Mouse (Mus musculus): Measurements from ENCODE around the gene Strn3. TPM values are rescaled to one million over a fixed set of nuclear protein-coding genes. Genes with fewer than 3 reads are reported as not detected.

The Strn3 gene
- 60.4 and 70.1 TPM in 2 replicates for polyA plus RNA-seq (2016; fragmentation: Nextera tagmentation; extraction: Ambion mirVana)

DNA sequence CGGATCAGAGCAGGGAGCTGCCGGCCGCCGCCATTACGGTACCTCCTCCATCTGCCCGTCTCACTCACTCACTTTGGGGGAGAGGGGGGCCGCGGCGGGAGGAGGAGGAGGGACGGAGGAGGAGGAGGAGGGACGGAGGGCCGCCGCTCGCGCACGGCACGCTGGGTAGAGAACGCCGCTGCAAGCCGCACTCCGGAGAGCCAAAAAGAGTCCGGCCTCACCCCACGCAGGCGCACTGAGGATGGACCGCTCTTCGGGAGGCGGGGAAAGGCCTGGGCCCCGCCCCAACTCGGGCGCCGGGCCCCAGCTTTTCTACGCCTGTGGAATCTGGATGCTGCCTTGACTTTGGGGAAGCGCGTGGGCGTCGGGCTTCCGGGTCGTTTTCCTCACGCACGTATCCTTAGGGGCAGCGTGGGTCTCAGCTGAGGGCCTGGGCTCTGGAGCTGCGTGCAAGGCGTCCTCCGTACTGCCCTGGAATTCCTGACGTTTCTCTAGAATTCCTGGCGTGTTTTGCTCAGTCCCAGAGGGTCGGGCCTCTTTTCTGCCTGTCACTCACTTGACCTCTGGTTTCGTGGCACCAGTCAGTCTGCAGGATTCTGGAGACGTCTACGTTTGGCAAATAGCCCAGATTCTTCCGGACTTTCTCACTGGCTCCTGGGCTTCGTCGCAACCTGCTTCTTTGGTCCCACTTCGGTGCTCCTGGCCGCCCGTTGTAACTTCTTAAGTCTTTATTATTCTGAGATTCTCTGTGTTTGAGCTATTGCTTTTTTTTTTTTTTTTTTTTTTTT is at the start of gene Strn3:
Strn3 (minus strand) TSS at position 53 of the 788 bp plus-strand sequence.
- peak within 1 kb of the TSS; percentile 99 for H3K9ac ChIP-seq (replicated peaks)
- no peaks in the 10 kb centered on the region for H3K9me3 ChIP-seq
- H3K27ac ChIP-seq (replicated peaks) = peak within 1 kb of the TSS; percentile 100
- no peaks in the 10 kb centered on the region for H3K36me3 ChIP-seq
- ATAC-seq (ENCODE audit: low FRiP score, low read depth) = peak; percentile 94
- H3K27me3 ChIP-seq = no peaks in the 10 kb centered on the region
- H3K4me2 ChIP-seq (replicated peaks) = peak within 1 kb of the TSS; percentile 64
- H3K4me1 ChIP-seq = peaks cover 9% of the 10 kb centered on the region
- WGBS = under 1% methylated on average over 53 of the region's 56 CpGs
- peak within 1 kb of the TSS; percentile 94 for H3K4me3 ChIP-seq

DNA sequence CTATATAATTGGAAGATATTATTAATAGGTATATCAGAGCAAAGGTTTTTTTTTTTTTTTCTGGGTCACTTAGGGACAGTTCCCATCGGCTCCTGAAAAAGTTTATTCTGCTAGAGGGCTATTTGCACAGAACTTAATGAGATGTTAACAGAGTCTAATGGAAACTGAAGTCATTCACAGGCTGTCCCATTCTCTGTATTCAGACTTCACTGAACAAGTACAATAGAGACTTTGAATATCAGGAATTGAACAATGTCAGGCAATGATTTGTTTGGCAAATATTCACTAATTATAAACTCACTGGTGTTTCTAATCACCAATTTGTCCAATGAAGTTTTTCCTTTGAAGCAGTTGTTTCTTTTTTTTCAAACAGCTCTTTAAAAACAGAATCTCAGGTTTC is 45.1 kb upstream of the Strn3 start:
- peaks cover 3% of the 10 kb centered on the region; the same call in 1 of the 2 replicates for H3K4me1 ChIP-seq
- no peaks in the 10 kb centered on the region for H3K27me3 ChIP-seq
- no peak overlapping the region for H3K9ac ChIP-seq (replicated peaks)
- no peaks in the 10 kb centered on the region for H3K9me3 ChIP-seq
- no peak overlapping the region for H3K4me2 ChIP-seq (replicated peaks)
- no peak overlapping the region for H3K4me3 ChIP-seq
- WGBS = 28% methylated on average over 1 of the region's 1 CpGs
- H3K27ac ChIP-seq (replicated peaks) = no peak overlapping the region
- peaks cover 4% of the 10 kb centered on the region for H3K36me3 ChIP-seq
- ATAC-seq (ENCODE audit: low FRiP score, low read depth) = no peak

DNA sequence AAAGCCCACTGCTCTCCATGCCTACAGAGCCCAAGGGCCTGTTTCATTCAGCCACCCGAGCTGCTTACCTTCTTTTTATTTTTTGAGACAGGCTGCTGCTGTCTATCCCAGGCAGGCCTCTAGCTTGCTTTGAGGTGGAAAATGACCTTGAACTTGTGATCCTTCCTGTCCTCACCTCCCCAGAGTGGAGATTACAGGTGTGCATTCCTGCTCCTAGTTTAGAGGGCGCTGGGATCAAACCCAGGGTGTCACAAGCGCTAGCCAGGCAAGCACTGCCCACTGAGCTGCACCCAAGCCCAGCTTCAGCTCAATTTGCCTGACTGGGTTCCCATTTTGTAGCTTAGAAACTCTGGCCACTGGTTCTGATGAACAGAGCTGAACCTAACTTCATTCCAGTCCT is 44.7 kb upstream of the Strn3 start:
- Histone ChIP-seq H3K9me3 (no peaks in the 10 kb centered on the region), H3K36me3 (no peaks in the 10 kb centered on the region), H3K9ac (replicated peaks) (no peak overlapping the region), H3K4me1 (peaks cover 3% of the 10 kb centered on the region; the same call in 1 of the 2 replicates), H3K27me3 (no peaks in the 10 kb centered on the region), H3K4me3 (no peak overlapping the region), H3K4me2 (replicated peaks) (no peak overlapping the region), H3K27ac (replicated peaks) (0 out of 2 replicates have a peak overlapping the region, but pooled peaks have one; percentile 30)
- 62% methylated on average over 3 of the region's 3 CpGs for WGBS
- no peak for ATAC-seq (ENCODE audit: low FRiP score, low read depth)

DNA sequence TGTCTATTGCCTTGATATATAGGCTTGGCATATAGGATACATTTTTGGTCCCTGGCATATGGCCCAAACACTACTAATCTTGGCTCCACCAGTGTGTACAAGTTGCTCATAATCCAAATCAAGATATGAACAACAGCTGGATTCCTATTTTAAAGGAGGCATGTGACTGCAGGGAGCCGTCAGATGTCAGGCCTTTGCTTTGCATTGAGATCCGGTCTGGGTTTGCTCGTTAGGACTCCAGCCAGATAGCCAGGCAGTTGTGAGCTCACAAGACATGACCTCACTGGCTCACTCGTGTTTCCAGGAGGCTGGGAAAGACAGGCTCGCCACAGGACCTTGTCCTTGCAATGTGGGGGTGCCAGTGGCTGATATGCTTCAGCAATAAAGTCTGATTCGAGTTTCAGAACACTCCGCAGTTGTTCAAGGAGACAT is 44.2 kb upstream of the Strn3 start:
- 72% methylated on average over 7 of the region's 7 CpGs for WGBS
- Histone ChIP-seq H3K36me3 (peaks cover 3% of the 10 kb centered on the region; the same call in 1 of the 2 replicates), H3K27me3 (no peaks in the 10 kb centered on the region), H3K9ac (replicated peaks) (no peak overlapping the region), H3K27ac (replicated peaks) (no peak overlapping the region), H3K4me2 (replicated peaks) (no peak overlapping the region), H3K4me1 (peaks cover 3% of the 10 kb centered on the region; the same call in 1 of the 2 replicates), H3K9me3 (no peaks in the 10 kb centered on the region), H3K4me3 (no peak overlapping the region)
- no peak for ATAC-seq (ENCODE audit: low FRiP score, low read depth)

DNA sequence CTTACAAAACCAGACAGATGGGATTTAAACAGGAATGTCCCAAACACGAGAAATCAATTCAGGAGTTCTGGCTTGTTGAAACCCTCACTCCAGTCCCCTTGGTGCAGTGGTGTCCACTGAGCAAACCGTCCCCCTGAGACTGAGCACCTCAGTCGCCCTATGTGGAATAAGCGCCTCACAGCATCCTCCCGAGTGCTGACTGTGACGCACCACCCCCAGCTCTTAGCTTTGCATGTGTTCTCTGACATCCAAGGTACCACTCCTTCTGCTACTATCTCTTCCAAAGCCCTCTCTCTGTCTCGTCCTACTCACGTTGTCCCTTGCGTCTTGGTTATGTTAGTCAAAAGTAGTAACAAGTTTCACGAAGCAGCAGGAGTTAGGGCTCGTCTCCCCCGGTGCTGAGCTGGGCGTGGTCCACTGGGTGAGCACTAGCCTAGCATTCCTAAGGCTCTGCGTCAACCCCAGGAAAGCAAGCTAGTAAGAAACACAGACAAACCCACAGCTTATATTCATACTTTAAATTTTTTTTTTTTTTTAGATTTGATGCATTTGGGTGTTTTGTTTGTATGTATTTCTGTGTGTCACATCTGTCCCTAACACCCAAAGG is 43.0 kb upstream of the Strn3 start:
- H3K4me3 ChIP-seq = no peak overlapping the region
- no peak for ATAC-seq (ENCODE audit: low FRiP score, low read depth)
- H3K36me3 ChIP-seq = peaks cover 7% of the 10 kb centered on the region; the same call in 1 of the 2 replicates
- 82% methylated on average over 14 of the region's 14 CpGs for WGBS
- peaks cover 3% of the 10 kb centered on the region; the same call in 1 of the 2 replicates for H3K4me1 ChIP-seq
- no peak overlapping the region for H3K9ac ChIP-seq (replicated peaks)
- H3K9me3 ChIP-seq = no peaks in the 10 kb centered on the region
- H3K4me2 ChIP-seq (replicated peaks) = no peak overlapping the region
- no peaks in the 10 kb centered on the region for H3K27me3 ChIP-seq
- no peak overlapping the region for H3K27ac ChIP-seq (replicated peaks)

DNA sequence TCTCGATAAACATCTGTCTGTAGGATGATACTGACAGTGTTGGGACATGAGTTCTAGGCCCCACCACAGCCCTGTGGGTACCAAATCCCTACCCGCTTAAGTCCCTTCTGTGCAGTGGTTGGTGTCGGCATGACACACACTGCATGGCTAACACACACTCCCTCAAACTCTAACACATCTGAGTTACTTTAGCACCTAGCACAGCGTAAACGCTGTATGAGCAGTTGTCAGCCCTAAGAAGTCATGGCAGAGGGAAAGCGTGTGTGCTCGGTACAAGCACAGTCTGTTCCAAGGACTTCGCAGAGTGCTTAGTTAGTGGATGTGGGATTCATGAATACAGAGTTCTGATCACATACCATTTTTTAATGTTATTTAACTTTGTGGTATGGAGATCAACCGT is 38.1 kb upstream of the Strn3 start:
- no peaks in the 10 kb centered on the region for H3K9me3 ChIP-seq
- no peak for ATAC-seq (ENCODE audit: low FRiP score, low read depth)
- no peak overlapping the region for H3K9ac ChIP-seq (replicated peaks)
- WGBS = 95% methylated on average over 9 of the region's 9 CpGs
- no peak overlapping the region for H3K4me3 ChIP-seq
- peaks cover 10% of the 10 kb centered on the region for H3K36me3 ChIP-seq
- H3K4me1 ChIP-seq = no peaks in the 10 kb centered on the region
- no peak overlapping the region for H3K4me2 ChIP-seq (replicated peaks)
- H3K27me3 ChIP-seq = no peaks in the 10 kb centered on the region
- no peak overlapping the region for H3K27ac ChIP-seq (replicated peaks)

DNA sequence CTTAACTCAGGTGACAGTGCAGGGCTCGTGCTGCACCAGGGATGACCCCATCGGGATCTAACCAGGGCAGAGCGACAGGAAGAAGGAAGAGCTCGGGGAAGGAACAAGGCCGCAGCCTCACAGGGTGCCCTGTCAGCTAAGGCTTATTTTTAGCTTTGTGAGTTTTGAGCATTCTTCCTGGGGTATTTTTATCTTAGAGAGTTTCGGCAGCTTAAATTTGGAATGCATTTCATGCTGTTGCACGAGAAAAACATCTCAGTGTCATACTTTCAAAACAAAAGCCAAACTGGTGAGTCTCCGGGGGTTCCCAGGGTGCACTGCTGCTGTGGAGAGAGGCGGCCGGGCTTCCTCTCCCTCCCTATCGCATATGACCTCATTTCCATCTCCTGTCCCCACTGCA is 37.4 kb upstream of the Strn3 start:
- WGBS = 79% methylated on average over 11 of the region's 11 CpGs
- no peaks in the 10 kb centered on the region for H3K27me3 ChIP-seq
- H3K4me3 ChIP-seq = no peak overlapping the region
- H3K36me3 ChIP-seq = peaks cover 11% of the 10 kb centered on the region
- no peak overlapping the region for H3K9ac ChIP-seq (replicated peaks)
- no peak overlapping the region for H3K27ac ChIP-seq (replicated peaks)
- no peaks in the 10 kb centered on the region for H3K9me3 ChIP-seq
- ATAC-seq (ENCODE audit: low FRiP score, low read depth) = no peak
- no peaks in the 10 kb centered on the region for H3K4me1 ChIP-seq
- no peak overlapping the region for H3K4me2 ChIP-seq (replicated peaks)

DNA sequence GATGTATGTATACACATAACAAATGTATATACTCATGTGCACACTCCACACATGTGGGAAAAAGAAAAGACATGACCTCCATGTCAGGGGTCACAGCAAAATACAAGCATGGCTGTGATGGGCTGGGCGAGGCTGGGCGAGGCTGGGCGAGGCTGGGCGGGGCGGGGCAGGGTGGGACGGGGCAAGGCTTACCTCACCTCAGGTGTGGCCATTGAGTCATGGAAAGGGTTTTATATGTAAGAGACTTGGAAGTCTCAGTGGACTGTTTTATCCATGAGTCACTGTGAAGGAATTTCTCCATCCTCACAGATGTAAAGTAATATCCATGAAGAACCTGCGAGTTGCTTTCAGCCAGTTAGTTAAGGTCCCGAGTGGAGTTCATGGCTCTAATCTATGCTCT is 30.1 kb upstream of the Strn3 start:
- Histone ChIP-seq H3K4me2 (replicated peaks) (no peak overlapping the region), H3K27ac (replicated peaks) (no peak overlapping the region), H3K27me3 (no peaks in the 10 kb centered on the region), H3K9ac (replicated peaks) (no peak overlapping the region), H3K4me1 (no peaks in the 10 kb centered on the region), H3K9me3 (no peaks in the 10 kb centered on the region), H3K4me3 (no peak overlapping the region), H3K36me3 (peaks cover 22% of the 10 kb centered on the region)
- ATAC-seq (ENCODE audit: low FRiP score, low read depth) = no peak
- WGBS = 93% methylated on average over 8 of the region's 8 CpGs

DNA sequence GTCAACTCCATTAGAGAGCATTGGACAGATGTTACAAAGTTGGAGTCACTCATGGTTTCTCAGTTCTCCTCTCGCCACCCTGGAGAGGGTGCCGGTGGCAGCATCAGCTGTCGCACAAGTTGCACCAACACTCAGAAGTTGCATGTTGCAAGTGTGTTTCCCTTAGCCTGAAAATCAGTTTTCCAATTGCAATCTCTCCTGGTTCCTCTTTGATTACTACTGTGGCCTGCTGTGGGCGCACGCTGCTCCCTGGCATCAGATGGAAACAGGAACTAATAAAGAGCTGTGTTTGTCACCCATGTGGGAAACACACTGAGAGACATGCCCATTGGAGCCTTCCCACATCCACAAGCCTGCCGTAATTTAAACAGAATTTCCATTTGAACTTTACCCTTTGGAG is 26.9 kb upstream of the Strn3 start:
- Histone ChIP-seq H3K9ac (replicated peaks) (no peak overlapping the region), H3K27me3 (no peaks in the 10 kb centered on the region), H3K27ac (replicated peaks) (no peak overlapping the region), H3K4me1 (no peaks in the 10 kb centered on the region), H3K36me3 (peaks cover 13% of the 10 kb centered on the region), H3K4me2 (replicated peaks) (no peak overlapping the region), H3K4me3 (no peak overlapping the region), H3K9me3 (no peaks in the 10 kb centered on the region)
- ATAC-seq (ENCODE audit: low FRiP score, low read depth) = no peak
- WGBS = 94% methylated on average over 6 of the region's 6 CpGs

DNA sequence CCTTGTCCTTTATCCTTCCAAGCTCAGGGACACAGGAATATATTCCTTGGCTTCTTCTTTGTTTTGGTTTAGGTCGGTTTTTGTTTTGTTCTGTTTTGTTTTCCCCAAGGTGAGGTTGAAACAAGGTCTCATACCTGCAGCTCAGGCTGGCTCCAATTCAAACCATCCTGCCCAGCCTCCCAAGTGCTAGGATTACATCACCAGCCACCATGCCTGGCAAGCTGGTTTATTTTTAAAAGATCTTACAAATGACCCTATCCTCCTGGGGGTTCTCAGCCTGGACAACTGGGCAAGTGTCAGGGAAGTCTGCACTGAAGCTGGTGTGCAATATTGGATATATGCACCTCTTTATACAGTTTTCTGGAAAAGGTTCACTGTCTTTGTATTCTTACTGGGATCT is 21.0 kb upstream of the Strn3 start:
- H3K27ac ChIP-seq (replicated peaks) = no peak overlapping the region
- 79% methylated on average over 1 of the region's 1 CpGs for WGBS
- no peak overlapping the region for H3K9ac ChIP-seq (replicated peaks)
- no peak overlapping the region for H3K4me3 ChIP-seq
- no peaks in the 10 kb centered on the region for H3K27me3 ChIP-seq
- H3K36me3 ChIP-seq = no peaks in the 10 kb centered on the region
- H3K4me2 ChIP-seq (replicated peaks) = no peak overlapping the region
- no peaks in the 10 kb centered on the region for H3K9me3 ChIP-seq
- no peaks in the 10 kb centered on the region; the same call in 1 of the 2 replicates for H3K4me1 ChIP-seq
- no peak for ATAC-seq (ENCODE audit: low FRiP score, low read depth)

DNA sequence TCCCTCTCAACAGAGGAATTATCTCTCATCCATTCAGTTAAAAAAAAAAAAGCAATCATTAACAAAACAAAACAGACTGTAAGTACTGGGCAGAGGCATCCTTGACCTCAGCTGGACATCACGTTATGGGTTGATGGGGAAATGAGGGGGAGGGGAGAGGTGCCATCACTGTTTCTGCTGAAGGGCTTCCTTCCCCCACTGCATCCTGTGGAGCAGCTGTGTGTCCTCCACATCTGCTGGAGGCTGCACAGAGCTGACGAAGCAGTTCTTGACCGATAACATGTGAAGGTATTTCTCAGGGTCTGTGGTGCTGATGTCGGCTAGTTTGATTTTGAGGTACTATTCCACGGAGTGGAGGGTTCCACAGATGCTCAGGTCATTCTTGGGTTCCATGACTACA is 18.5 kb upstream of the Strn3 start:
- Histone ChIP-seq H3K4me1 (no peaks in the 10 kb centered on the region; the same call in 1 of the 2 replicates), H3K36me3 (0 out of 2 replicates have a peak, but pooled peaks cover 3% of the 10 kb centered on the region), H3K4me2 (replicated peaks) (no peak overlapping the region), H3K9me3 (no peaks in the 10 kb centered on the region), H3K9ac (replicated peaks) (no peak overlapping the region), H3K27me3 (no peaks in the 10 kb centered on the region), H3K4me3 (no peak overlapping the region), H3K27ac (replicated peaks) (no peak overlapping the region)
- ATAC-seq (ENCODE audit: low FRiP score, low read depth) = no peak
- WGBS = 83% methylated on average over 5 of the region's 5 CpGs

DNA sequence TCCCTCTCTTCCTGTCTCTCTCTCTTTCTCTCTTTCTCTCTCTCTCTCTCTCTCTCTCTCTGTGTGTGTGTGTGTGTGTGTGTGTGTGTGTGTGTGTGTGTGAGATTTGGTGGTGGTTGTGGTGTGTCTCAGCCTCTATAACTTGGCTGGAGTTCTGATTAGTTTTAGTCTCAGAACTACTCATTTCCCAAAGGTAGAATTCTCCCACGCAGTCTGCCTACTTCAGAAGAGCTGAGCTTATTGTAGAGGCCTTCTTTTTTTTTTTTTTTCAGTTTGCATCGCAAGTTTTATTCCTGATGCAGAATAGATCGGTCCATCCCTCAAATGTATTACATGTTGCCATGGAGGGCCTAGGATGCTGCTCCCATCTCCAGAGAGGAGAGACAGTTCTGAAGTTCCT is 18.0 kb upstream of the Strn3 start:
- H3K27ac ChIP-seq (replicated peaks) = no peak overlapping the region
- H3K4me3 ChIP-seq = no peak overlapping the region
- H3K9ac ChIP-seq (replicated peaks) = no peak overlapping the region
- ATAC-seq (ENCODE audit: low FRiP score, low read depth) = no peak
- 64% methylated on average over 3 of the region's 3 CpGs for WGBS
- H3K36me3 ChIP-seq = 0 out of 2 replicates have a peak, but pooled peaks cover 3% of the 10 kb centered on the region
- H3K27me3 ChIP-seq = no peaks in the 10 kb centered on the region
- H3K4me2 ChIP-seq (replicated peaks) = no peak overlapping the region
- no peaks in the 10 kb centered on the region; the same call in 1 of the 2 replicates for H3K4me1 ChIP-seq
- no peaks in the 10 kb centered on the region for H3K9me3 ChIP-seq

Data from midbrain, embryonic 12.5 days (tissue).